Mouse (Mus musculus): Measurements from ENCODE around the gene Rsph3b.
"Not testable (repeated sequence)": the region's sequence is repeated elsewhere in the genome, so short reads cannot be mapped to it uniquely, and the experiment has no call there.

The Rsph3b gene

DNA sequence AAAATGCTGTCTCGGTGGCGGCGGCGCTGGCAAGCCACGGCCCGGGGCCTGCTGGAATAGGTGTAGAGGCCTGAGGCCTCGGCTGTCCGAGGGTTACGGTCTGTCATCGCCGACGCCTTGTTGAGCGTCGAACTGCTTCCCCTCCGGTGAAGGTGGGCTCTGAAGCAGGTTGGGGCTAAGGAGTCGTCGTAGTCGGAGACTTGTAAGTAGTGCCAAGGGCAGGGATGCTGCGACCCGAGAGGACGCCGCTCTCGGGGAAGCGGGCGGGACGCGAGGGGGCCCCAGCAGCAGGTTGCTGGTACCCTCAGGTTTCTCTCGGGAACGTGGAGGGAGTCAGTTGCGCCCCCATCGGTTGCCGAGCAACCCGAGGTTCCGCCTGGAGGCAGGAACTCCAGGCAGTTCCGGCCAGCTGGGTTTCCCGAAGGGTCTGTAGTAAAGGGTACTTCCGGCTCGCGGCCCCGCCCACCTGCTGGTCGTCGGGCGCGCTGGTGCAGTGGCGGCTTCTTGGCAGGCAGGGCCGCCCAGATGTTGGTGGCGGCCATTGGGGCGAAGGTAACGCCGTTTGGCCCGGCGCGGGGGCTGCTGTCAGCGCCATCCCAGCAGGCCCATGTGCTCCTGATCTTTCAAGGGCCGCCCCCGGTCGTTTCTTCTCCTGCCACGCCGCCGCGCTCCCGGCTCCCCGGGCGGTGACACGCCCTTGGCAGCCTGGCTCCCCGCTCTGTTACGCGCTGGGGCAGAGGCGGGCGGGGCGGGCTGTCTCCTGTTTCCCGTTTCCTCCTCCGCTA, at the start of gene Rsph3b:
Gene Rsph3b (minus strand): TSS at position 699 of the 785 bp plus-strand sequence.
- in situ Hi-C loops (cut with MboI, MseI): loop anchor here (10.0 kb wide), 1 partner anchor 997 kb away; the partner anchor contains the start of gene Rsph3a

DNA sequence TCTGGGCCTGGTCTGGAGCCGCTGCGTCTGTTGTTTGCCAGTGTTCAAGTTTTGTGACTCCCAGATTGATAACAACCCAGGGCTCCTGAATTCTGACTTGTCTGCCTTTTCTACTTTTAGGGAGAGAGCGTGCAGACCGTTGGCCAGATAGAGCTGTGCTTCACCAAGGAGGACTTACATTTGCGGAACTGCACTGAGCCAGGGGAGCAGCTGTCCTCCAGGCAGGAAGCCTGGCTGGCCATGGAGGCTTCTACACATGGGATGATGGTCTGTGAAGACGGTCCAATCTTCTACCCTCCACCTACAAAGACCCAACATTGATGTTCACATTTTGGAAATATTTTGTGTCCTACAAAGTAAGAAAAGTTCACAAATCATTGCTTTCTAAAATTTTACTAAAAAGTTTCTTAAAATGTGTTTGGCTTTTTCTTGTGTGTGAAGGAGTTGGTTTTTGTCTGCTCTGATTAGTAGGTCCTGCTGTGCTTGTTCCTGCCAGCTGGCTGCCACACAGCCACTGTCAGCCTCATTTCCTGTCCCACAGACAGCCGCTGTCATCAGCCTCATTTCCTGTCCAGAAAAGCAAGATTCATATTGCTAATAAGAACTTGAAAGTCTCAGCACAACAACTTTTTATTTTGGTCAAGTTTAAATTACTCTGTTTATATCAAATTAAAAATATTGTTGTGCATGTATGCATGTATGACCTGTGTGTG, 49.5 kb upstream of the Rsph3b start:
- in situ Hi-C loops (cut with MboI, MseI): loop anchor here (5.0 kb wide), 1 partner anchor 1134 kb away; no protein-coding TSS in a partner anchor

DNA sequence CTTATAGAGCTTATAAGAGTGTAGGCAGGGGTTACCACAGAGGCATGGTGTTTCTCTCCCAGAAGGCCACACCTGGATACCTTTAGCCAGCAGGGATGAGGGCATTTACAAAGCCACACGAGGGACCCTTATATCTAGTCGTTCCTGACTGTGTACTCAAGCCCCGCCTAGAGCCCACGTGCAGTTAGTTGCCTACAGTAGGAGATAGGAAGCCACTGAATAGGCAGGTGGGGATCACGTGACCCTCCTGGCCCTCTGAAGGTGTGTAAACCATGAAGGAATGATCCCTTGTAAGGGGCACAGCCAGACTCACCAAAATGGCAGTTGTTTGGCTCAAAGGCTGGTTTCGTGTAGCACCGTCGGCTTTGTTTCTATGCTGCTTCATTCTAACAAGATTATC, 48.3 kb upstream of the Rsph3b start:
- in situ Hi-C loops (cut with MboI, MseI): loop anchor here (5.0 kb wide), 1 partner anchor 1135 kb away; no protein-coding TSS in a partner anchor

DNA sequence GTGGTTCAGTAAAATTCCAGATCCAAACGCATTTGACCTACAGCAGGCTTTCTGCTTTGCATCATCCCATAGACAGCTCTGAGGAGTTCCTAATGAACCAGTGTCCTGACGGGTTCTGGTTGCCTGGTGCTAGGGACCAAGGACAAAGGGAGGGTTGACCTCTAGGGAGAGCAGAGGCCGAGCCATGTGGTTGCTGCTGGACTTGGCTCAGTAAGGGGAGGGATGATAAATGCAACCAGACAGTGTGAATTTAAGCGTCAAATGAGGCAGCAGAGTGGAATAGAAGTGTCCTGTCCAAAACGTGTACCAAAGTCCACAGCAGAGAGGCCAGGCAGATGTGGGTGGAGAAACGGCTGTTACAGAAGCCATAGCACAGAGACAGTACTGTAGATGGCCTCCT, 47.0 kb upstream of the Rsph3b start:
- in situ Hi-C loops (cut with MboI, MseI): loop anchor here (5.0 kb wide), 1 partner anchor 1137 kb away; no protein-coding TSS in a partner anchor

DNA sequence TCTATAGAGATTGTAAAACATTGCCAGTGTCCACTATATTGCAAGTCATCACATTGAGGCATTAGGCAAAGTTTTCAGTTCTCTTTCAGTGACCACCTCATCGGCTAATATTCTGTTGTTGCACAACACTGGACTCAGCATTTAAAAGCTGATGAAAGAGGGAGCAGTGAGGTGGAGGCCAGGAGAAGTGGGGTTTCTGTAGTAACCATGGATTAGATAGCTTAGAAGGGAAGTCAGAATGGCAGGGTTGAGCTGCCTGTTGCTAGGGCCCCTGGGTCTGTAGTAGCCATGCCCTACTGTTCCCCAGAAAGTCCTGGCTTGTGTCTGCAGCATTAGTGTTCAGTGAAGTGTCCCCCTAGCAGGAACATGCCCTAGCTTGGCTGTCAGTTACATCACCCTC, 37.6 kb upstream of the Rsph3b start:
- in situ Hi-C loops (cut with MboI, MseI): not testable (repeated sequence)

DNA sequence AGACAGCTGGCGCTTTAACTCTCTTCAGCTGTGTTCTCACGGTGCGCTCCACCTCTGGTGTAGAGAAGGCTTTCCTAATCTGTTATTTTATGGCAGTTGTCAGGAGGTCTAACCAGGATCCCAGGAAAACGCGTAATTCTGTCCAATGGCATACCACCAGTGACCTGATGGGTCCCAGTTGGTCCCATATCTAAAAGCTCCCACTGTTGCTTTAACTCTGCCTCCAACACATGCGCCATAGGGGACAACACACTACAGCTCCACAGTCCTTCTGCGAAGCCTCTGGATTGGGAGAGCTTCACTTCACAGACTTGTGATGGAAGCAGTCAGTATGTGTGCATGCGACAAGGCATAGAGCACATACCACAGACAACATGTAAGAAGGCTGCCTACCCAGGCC, 31.7 kb upstream of the Rsph3b start:
- in situ Hi-C loops (cut with MboI, MseI): not testable (repeated sequence)

DNA sequence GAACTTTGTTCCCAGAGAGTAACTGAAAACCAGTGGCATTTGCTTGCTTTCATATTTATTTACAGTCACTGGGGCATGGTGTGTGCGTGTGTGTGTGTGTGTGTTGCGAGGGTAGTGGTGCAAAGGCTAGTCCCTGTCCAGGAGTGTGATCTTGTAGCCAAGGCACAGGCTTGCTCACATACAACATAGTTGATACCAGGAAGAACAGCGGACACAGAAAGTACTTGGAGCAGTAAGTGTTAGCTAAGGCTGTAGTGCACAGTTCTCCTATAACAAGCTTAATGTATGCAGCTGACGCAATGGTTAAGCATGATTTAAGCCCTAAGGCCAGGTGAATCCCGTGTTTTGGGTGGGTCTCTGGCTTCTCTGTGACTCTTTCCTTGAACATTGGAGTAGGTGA, 30.9 kb upstream of the Rsph3b start:
- in situ Hi-C loops (cut with MboI, MseI): not testable (repeated sequence)

DNA sequence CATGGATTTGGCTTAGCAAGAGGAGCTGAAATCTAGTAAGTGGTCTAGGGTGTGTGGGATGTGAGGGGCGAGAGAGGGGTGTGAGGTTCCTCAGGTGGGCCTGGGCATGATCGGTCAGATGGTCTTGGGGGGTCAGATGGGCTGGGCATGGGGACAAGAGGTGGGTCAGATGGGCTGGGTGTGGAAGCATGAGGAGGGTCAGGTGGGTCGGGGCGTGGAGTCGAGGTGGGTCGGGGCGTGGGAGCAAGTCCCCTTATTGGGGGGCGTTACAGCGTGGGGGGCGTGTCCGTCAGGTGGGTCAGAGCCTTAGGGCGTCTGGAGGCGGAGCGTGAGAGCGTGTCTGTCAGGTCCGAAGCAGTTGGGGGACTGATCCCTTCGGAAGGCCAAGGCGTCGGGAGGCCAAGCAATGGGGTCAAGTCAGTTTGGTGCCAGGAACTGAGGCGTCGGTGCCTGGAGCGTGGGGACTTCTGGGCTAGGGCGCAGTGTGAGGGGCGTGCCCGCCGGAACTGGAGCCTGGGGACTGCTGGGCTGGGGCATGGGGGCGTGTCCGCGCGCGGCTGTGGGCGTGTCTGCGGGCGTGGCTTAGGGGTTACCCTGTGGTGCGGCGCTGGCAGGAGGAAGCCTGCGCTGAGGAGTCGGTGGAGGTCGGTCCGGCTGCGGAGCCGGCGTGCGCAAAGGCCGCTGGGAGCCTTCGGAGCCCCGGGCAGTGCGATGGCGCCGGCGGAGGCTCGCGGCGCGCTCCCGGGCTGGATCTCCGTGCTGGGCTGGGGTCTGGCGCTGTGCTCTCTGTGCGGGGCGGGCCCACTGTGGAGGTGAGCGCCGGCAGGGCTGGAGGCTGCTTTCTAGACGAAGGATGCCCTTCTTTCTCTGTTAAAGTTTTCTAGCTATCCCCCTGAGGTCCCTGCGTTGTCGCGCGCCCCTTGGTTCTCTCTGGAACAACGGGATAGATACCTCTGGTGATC, 30.1 kb upstream of the Rsph3b start, which contains the start of gene Gm49721:
Gene Gm49721 (plus strand): TSS at position 618 of the 962 bp plus-strand sequence.
- in situ Hi-C loops (cut with MboI, MseI): not testable (repeated sequence)

DNA sequence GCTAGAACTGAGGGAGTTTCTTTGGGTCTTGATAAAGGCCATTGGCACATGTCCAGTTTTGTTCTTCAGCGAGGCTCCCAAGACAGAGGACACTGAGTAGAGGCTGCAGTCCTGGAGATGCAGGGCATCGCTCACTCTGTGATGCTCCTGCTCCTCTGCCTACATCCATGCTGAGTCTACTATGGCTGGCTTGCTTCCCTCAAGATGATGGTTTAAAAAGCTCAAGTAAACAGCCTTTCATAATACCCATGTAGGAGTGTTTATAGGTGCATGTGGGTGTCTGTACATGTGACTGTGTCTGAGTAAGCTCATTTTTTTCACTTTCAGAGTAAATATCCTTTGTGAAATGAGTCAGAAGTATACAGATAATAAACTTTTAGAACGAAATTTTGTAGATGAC, 26.5 kb upstream of the Rsph3b start:
- in situ Hi-C loops (cut with MboI, MseI): not testable (repeated sequence)

DNA sequence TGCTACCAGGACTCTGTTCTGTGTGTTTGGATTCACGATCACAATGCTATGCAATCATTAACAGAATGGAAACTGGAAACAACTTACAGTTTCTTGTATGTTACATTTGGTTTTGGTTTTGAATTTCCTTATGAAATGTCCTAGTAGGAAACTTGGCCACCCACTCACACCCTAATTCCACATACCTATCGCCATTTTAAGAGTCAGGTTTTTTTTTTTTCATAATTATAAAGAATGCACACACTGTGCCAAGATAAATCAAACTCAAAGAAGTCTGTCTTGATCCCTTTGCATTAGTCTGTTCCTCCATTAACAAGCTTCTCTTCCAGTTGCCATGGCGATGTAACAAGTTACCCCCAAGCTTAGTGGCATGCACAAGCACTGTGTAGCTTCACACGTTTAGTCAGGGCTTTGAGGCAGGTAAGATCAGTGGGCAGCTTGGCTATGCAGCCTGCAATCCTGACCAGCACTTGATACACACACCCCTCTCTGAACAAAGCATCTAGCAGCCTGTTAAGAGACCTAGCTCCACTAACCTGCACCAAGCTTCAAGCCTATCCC, 24.4 kb upstream of the Rsph3b start:
- in situ Hi-C loops (cut with MboI, MseI): not testable (repeated sequence)

DNA sequence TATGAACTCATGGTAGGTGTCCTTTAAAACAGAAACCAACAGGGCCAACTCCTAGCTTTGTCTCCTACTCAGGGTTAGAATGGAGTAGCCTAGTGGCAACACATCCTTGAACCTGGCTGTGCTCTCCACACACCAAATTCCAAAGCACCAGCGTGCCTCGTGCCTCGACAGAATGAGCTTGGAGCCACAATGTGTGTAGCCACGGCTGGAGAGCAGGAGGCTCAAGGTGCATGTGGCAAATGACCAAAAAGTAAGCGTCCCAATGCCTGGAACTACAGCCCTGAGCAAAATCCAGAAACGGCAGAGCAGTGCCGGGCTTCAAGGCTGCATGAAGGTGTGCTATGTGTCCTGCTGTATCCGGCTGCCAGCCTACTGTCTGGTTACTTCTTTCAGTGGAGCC, 22.8 kb upstream of the Rsph3b start:
- in situ Hi-C loops (cut with MboI, MseI): not testable (repeated sequence)

DNA sequence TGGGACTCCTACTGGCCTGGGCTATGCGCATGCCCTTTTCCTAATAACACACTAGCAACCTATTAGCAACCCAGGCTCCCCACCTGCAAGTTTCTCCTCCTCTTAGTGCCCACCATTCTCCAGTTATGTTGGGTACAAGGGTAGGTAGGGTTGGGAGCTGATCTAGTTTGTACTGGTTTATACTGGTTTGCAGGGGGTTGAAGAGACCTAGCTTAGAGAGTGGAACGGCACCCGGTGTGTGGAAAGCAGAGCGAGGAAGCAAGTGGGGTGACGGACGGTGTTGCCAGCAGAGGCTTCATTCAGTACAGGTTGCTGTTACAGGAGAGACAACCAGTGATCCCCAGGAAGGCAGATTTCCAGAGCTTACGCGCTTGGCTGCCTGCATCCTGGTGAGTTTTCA, 21.9 kb upstream of the Rsph3b start, which contains the start of gene Rnaset2b:
Gene Rnaset2b (plus strand): TSS at position 301 of the 400 bp plus-strand sequence.
- in situ Hi-C loops (cut with MboI, MseI): not testable (repeated sequence)

DNA sequence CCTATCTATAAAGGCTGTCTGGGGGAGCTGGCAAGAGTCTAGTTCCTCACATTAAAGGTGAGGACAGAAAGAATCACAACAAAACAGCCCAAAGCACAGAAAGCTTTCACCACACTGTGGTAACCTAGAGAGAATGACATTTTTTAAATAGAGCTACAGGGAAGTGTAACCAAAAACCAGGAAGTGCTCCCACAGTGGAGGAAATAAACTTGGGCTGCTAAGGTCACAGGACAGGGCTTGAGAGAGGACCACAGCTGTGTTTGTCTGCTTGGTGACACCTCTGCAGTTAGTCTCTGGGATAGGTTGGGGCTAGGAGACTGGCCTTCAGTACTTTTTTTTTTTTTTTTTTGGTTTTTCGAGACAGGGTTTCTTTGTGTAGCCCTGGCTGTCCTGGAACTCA, 19.2 kb upstream of the Rsph3b start:
- in situ Hi-C loops (cut with MboI, MseI): not testable (repeated sequence)

DNA sequence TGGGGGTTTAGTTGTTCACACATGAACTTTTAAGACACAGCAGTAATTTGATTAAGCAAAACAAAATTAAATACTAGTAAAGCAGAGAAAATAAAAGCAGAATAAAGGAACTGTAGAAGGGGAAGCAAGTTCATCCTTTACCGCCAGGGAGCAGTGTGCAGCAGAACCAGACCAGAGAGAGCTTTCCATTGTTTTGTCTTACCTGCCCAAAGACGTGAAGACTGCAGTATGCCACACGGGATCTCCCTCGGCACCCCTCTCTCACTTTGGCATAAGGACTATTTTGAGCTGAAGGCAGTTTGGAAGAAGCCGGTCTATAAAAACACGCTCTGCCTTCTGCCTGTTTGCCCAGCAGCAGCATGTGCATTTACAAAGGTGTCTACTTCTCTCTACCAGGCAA, 16.9 kb upstream of the Rsph3b start:
- in situ Hi-C loops (cut with MboI, MseI): not testable (repeated sequence)

DNA sequence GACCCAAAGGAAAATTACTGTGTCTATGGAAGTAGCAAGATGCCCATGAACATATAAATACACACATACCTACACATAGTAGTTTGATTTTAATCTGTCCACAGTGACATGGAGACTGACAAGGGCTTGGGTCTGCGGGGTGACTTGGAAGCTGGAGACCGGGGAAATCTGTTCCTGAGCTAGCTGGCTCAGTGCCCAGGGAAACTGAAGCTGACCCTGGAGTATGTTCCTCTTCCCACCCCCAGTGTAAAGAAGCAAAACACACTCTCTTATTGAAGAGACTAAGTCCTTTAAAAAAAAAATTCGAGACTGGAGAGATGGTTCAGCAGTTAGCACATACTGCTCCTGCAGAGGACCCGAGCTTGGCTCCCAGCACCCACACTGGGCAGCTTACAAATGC, 14.5 kb upstream of the Rsph3b start:
- in situ Hi-C loops (cut with MboI, MseI): loop anchor here (5.0 kb wide), 1 partner anchor 1199 kb away; no protein-coding TSS in a partner anchor

DNA sequence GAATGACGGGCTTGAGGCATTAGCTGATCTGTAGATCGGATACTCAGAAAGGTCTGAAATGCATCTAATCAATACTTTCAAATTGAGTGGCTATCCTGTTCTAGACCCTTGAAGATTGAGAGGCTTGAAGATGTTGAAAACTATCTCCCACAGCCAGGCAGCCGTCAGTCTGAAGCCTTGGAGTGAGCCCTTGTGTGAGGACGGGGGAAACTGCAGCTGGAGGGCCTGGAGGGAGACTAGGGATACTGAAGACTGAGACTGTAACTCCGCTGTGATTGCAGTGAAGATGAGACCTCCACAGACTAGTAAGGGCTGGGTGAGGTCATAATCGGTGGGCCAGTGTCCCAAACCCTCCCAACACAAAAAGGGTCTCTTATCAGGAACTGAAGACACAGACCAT, 13.9 kb upstream of the Rsph3b start:
- in situ Hi-C loops (cut with MboI, MseI): loop anchor here (5.0 kb wide), 1 partner anchor 1200 kb away; no protein-coding TSS in a partner anchor

DNA sequence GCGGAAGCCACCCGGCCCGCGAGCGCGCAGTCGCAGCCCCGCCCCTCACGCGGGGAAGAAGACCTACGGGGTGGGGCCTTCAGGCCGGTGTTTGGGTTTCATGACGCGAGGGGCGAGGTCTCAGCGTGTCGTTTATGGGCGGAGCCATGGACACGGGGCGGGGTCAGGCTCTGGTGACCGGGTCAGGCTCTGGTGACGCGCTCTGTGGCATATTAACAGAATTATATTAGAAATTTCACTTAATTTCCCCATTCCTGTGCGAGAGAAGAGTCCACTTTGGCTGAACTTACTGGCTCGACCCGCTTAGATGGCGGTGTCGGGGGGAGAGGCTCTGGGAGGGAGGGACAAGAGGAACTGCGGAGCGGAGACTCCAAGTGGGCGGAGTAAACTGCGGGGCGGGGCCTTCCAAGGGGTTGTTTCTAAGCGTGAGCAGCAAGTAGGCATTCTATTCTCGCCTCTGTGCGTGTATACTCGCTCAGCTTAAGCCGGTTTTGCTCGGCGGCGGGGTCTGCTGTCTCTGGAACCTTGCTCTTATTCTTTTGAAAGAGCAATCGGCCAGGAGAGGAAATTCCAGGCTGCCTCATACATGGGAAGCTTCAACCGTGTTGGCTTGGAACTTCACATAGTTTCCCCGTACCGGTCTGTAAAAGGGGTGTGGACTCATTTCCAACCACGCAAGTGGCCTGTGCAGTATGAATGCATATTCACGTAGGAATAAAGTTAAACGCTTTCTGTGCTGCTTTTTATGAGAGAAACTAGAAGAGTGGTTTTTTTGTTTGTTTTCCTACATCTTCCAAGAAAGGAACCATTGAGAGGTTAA, 12.9 kb upstream of the Rsph3b start:
- in situ Hi-C loops (cut with MboI, MseI): loop anchor here (5.0 kb wide), 1 partner anchor 1201 kb away; no protein-coding TSS in a partner anchor

DNA sequence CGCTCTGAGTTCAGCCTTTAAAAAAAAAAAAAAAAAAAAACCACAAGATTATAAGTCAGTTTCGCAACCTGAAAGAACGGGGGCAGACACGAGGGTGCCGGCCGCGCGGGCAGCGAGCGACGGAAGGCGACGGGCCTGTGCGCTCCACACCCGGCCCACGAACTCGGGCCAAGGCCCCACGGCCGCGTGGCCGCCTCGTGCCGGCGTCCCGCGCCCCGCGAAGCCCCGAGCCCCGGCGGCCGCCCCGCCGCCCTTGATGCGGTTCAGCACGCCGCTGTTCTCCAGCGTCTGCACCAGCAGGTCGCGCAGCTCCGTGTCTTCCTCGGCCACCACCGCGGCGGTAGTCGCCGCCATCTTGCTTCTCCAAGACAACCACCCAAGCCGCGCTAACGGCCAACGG, 12.3 kb upstream of the Rsph3b start, which contains the start of gene Tagap1:
Gene Tagap1 (minus strand): TSS at position 381 of the 400 bp plus-strand sequence.
- in situ Hi-C loops (cut with MboI, MseI): loop anchor here (5.0 kb wide), 1 partner anchor 1202 kb away; no protein-coding TSS in a partner anchor

DNA sequence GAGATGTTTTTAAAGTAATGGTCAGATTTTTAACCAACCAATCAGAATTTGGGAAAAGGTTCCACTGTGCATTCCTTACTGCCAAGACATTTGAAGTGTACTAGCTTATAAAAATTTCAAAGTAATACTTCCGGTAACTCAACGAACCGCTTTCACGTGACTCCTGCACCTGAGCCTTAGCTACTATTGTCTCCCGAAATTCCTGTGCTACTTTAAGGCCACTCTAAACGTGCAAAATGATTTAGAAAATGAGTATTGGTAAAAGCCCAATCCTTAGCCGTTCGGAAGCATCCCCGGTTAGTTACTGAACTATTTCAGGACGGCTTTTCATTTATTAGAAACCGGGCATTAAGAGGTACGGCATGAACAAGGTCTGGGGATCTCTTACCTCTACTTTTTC, 11.9 kb upstream of the Rsph3b start:
- in situ Hi-C loops (cut with MboI, MseI): loop anchor here (5.0 kb wide), 1 partner anchor 1202 kb away; no protein-coding TSS in a partner anchor
